Mouse (Mus musculus) small intestine, adult 2 months (tissue): ENCODE measurements around the gene Dab2ip.

Source experiments
- CTCF ChIP-seq: fragments of 200-500 bp; IDR thresholded peaks from 2 replicates; pipeline ENCODE4 v1.5.1; 2012; ENCODE audit warnings: low read depth, mild to moderate bottlenecking, control low read depth, inconsistent platforms, low read length, moderate library complexity, mixed read lengths; ENCODE audit not compliant: insufficient replicate concordance, insufficient read length; ENCODE audit errors: extremely low read depth
- POLR2A ChIP-seq: fragments of 200-500 bp; IDR thresholded peaks from 2 replicates; pipeline ENCODE4 v1.6.1; 2012; ENCODE audit warnings: low read depth, mild to moderate bottlenecking, control low read depth, inconsistent platforms, low read length, moderate library complexity

DNA sequence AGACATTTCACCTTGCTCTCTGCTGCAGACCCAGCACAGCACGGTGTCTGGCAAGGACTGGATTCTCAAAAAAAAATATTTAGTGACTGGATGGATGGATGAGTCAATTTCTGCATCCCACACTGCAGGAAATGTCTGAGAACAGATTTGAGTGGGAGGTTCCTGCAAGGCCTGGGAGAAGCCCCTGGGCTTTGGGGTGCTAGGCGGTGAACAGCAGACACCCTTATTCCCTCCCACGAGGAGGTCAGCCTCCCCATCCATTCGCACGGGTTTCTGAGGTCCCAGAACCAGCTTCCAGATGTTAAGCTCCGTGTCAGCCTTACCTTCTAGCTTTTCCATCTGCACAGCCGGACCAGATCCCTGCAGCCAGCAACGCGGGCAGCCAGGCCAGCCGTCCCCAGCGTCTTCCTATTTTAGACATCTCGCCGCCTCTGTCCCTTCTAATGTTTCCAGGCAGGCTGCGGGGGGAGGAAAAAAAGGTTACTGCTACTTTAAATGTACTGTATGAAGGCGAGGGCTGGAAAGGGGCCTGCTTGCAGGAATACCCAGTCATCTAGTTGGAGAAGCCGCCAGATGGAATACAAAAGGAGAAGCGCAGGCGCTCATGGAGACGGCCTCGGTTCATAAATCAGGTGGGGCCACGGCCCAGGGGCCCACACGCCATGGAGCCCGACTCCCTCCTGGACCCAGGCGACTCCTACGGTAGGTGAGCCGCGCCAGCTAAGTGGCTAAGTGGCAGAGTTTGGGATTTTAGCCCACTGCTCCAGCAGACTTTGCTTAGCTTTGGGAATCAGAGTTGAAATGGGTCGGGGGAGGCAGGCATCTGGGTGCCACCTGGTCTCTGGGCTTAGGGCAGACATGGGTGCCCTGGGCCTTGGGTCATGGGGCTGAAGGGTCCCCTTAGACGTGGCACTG is at the start of gene Dab2ip:
- TF ChIP-seq POLR2A (no peak), CTCF (no peak)
